Mouse (Mus musculus): Measurements from ENCODE around the gene Kat8.

Gene Kat8

DNA sequence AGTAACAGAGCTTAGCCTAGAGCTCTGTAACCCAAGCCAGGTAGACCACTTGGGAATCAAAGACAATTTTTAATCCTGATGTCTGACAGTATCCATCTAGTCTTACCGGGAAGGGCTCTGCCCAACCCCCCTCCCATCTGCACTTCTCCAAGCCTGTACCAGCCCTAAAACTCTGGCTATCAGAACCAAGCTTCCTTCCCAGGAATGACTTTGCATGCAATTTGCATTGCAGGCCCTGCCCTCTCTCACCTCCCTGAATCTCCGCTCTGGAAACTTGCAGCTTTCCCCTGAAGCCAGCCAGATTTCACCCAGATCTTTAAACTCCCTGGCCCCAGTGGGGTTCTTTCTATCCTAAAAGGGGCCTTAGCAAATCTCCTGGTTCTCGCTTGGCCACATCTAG is 24.5 kb upstream of the Kat8 start:
- no peak for TF ChIP-seq GATA4 (IDR thresholded peaks at IDR 0.05; ENCODE audit: insufficient replicate concordance, low read length)

DNA sequence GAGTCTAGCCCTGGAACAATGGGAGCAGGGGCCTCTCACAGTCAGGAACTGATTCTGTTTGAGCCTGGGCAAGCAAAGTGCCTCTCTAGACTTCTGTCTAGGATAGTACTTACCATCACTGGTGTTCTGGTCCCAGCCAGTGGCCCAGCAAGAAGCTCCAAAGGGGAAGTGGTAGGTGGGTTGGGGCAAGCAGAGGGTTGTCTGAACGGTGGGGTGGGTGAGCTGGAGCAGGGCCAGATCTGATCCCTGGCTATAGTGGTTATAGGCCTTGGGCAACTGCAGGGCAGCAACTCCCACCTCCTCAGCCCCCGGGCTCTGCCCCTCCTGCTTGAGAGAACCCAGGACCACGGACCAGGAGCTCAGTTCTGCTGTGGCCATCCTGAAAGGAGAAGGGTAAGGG is 23.5 kb upstream of the Kat8 start:
- no peak for TF ChIP-seq GATA4 (IDR thresholded peaks at IDR 0.05; ENCODE audit: insufficient replicate concordance, low read length)

DNA sequence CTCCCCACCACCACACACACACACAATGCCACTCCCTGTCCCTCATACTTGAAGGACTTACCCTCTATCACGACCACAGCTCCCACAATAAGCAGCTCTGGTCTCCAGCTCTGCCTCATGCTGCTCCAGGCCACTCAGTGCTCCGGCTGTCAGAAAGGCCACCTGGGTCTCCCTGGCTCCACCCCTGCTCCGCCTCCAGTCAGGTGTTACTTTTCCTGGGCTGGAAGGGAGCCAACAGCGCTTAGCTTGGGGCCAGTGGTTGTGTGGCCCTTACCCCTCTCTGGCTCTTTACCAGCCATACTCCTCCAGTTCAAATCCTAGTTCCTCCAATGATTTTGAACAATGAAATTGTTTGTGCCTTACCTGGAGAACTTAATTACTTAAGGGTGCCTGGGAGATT is 21.5 kb upstream of the Kat8 start, which contains the start of gene Prss53:
TSS of gene Prss53 (minus strand) at position 173 of the 400 bp plus-strand sequence.
- TF ChIP-seq GATA4 (IDR thresholded peaks at IDR 0.05; ENCODE audit: insufficient replicate concordance, low read length), result no peak

DNA sequence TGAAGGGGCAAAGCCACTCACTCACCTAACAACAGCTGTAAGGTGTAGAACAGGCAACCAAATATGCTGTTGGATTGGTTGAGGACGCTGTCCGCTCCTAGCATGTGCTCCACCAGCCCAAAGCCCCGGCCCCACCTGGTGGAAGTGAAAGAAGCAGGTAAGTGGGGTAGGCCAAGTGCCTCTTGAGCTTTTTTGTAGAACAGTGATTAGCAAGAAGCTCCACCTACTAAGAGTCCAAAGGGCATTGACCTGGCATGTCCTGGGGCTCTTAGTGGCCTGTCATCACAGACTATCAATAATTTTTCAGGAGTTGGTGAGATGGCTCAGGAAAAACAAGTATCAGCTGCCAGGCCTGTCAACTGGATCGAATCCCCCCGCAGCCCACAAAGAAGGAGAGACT is 17.8 kb upstream of the Kat8 start:
- no peak for TF ChIP-seq GATA4 (IDR thresholded peaks at IDR 0.05; ENCODE audit: insufficient replicate concordance, low read length)

DNA sequence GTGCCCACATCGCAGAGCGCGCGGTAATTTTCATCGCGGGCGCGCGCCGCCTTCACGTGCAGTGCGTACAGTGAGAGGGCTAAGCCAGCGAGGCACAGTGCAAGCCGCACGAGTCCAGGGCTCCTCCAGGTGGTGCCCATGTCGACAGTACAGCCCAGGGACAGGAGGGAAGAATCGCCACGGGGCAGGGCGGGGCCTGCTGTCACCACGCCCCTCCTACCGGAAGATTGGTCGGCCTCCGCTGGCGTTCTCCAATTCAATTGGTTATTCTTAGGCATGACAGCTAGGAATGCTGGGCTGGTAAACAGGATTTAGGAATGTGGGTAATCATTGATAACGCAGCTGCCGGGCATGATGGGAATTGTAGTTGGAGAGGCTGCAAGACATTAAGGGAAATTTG is 16.9 kb upstream of the Kat8 start, which contains the start of the genes Gm21974 and Vkorc1:
TSS of gene Gm21974 (minus strand) at position 13 of the 400 bp plus-strand sequence.
TSS of gene Vkorc1 (minus strand) at position 176 of the 400 bp plus-strand sequence.
- TF ChIP-seq GATA4 (IDR thresholded peaks at IDR 0.05; ENCODE audit: insufficient replicate concordance, low read length), result peak; percentile 83; the same call in 1 of the 2 replicates

DNA sequence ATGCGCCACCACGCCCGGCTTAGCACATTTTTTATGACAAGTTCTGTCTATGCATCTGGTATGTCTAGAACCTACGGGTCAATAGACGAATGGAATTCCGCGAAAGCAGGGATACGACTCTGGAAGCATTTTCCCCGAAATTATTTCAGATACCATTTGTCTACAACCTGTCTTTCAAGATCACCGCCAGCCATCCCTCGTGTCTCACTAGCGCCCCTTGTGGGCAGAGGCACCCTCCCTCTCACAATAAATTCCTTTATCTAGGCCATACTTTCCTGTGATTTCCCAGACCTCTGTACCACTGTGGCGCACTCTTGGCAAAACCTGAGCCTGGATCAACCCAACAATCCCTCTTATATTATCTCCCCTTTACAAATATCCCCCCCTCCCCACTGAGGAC is 15.9 kb upstream of the Kat8 start:
- TF ChIP-seq GATA4 (IDR thresholded peaks at IDR 0.05; ENCODE audit: insufficient replicate concordance, low read length), result no peak

DNA sequence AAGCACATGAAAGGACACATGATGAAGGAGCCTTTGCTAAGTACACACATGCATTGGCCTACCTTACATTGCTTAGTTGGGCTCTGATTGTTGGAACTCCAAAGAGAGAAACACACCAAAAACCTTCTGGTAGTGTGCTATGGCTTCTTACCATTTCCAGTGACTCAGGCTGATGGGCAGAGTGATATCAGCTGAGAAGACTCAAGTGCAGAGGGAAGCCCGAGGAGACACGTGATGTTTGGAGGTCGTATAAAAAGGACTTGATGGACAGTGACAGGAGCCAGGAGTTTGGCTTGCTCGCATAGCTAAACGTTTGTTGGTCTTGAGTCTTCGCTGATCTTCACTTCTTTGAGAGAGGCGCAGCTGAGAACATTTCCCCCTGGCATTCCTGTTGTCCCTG is 14.8 kb upstream of the Kat8 start:
- TF ChIP-seq GATA4 (IDR thresholded peaks at IDR 0.05; ENCODE audit: insufficient replicate concordance, low read length), result no peak

DNA sequence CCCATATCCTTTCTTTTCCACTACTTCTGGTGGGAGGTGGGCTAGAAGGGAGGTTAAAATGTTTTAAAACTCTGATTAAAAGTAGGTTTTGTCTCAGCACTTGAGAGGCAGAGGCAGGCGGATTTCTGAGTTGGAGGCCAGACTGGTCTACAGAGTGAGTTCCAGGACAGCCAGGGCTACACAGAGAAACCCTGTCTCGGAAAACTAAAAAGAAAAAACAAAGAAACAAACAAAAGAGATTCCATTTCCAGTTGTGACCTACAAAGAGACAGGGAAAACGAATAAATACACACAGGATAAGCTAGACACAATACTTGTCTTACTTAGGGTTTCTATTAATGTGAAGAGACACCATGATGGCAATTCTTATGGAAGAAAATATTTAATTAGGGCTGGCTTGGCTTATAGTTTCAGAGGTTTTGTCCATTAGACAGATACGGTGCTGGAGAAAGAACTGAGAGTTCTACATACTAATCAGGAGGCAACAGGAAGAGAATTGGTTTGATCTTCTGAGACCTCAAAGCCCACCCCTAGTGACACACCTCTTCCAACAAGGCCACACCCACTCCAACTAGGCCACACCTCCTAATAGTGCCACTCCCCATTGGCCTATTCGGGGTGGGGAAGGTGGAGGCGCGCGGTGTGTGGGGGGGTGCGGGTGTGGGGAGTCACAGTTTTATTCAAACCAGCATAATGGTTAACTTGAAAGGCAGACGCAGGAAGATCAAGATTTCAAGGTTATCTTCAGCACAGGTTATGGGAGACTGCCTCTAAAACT is 13.9 kb upstream of the Kat8 start:
- no peak for TF ChIP-seq GATA4 (IDR thresholded peaks at IDR 0.05; ENCODE audit: insufficient replicate concordance, low read length)

DNA sequence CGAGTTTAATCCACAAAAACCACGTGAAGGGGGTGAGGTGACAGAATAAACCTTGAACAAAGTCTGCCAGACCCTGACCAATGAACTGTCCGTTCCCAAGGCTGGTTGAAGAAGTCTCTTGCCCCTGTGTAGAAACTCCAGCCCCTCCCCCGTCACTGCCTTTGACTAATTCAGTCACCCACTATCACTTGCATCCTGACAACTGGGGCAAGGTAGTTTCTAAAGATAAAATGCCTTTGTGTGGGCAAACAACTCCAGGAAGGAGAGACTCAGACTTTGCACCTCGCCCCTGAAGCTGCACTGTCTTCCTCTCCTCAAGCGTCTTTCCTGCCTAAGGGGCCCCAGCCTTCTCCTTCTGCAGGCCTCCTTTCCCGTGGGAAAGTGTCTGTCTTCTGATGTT is 12.3 kb upstream of the Kat8 start:
- no peak for TF ChIP-seq GATA4 (IDR thresholded peaks at IDR 0.05; ENCODE audit: insufficient replicate concordance, low read length)

DNA sequence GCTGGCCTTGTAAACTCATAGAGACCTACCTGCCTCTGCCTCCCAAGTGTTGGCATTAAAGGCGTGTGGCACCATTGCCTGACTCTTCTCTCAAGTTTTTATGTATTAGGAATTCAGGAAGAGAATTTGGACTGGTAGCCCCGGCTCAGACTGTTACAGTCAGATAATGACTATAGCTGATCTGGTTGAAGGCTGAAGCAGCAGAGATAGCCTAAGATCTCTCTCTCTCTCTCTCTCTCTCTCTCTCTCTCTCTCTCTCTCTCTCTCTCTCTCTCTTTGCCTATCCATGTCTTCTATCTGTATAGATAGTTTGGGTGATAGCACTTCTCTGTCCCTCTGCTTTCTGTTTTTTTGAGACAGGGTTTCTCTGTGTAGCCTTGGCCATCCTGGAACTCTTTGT is 10.5 kb upstream of the Kat8 start:
- no peak for TF ChIP-seq GATA4 (IDR thresholded peaks at IDR 0.05; ENCODE audit: insufficient replicate concordance, low read length)

DNA sequence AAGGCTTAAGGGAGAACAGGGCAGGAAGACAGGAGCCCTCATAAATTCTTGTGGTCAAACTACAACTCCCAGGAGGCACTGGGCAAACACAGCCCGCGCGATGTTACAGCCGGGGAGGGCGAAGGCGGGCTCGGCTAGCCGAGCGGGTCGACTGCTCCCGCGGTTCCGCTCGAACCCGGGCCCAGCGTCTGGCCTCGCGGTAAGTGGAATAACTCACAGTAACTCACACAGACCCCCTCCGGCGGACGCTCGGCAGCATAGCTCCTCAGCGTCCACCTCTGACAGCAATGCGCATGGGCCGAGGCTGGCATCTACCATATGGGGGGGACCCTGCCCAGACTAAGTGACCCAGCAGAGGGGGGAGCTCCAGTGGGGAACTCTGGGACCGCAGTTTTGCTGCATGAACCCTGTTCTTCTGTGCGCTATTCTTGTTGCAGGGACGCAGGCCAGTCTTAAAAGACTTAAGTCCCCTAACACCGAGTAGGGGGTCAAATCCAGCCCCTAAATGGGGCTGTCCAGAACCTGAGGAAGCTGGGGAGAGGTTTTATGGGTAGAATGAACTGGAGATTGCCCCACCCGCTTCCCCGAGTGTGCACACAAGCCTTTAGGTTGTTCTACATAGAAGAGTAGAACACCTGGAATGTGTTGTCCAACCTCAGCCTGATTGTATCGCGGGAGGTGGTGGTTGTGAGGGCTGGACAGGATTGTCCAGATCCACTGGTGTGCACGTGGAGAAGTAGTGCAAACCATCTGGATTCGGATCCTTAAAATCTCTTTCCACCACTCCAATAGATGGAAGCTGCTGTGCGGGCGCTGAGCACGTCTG is 8.1 kb upstream of the Kat8 start, which contains the start of gene Bckdk:
TSS of gene Bckdk (plus strand) at position 112 of the 826 bp plus-strand sequence.
- TF ChIP-seq GATA4 (IDR thresholded peaks at IDR 0.05; ENCODE audit: insufficient replicate concordance, low read length), result no peak

DNA sequence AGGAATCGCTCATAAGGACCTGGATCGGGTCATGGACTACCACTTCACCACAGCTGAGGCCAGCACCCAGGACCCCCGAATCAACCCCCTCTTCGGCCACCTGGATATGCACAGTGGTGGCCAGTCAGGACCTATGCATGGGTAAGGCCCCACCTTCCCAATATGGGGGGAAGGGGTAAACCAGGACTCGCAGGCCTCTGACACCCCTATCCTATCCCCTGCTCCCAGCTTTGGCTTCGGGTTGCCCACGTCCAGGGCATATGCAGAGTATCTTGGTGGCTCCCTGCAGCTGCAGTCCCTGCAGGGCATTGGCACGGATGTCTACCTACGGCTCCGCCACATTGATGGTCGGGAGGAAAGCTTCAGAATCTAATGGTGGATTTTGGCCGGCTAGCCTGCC is 4.4 kb upstream of the Kat8 start:
- no peak for TF ChIP-seq GATA4 (IDR thresholded peaks at IDR 0.05; ENCODE audit: insufficient replicate concordance, low read length)

DNA sequence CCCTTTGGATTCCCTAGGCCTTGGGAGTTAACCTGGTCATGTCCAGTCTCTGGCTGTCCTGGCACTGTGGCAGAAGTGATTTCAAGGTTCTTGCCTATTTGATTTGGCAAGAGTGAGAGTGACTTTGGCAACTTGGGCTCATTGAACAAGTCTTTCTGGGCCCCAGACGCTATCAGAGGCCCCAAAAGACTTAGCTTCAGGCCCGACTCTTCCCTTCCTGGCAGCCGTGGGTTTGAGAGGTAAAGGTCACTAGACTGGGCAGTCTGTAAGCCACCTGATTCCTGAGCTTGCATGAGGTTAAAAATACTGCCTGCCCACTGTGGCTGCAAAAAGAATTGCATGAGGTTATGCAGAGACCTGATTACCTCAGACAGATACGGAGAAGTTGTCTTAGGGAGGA is 3.7 kb upstream of the Kat8 start:
- TF ChIP-seq GATA4 (IDR thresholded peaks at IDR 0.05; ENCODE audit: insufficient replicate concordance, low read length), result no peak

DNA sequence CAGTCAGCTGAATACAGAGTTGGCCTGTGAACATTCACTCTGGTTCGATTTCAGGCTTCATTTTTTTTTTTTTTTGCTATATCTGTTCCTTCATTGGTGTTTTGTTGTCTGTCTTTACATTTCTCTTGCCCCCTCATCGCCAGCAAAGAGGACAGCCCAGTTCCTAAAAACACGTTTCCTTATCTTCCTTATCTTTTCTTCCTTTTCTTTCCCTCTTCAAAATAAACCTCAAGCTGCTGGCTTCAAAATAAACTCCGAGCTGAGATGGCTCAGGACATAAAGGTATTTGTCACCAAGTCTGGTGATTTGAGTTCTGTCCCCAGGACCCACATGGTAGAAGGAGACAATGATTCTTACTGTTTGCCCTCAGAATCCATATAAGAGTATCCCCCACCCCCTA is 622 bp downstream of the Kat8 start:
- no peak for TF ChIP-seq GATA4 (IDR thresholded peaks at IDR 0.05; ENCODE audit: insufficient replicate concordance, low read length)

DNA sequence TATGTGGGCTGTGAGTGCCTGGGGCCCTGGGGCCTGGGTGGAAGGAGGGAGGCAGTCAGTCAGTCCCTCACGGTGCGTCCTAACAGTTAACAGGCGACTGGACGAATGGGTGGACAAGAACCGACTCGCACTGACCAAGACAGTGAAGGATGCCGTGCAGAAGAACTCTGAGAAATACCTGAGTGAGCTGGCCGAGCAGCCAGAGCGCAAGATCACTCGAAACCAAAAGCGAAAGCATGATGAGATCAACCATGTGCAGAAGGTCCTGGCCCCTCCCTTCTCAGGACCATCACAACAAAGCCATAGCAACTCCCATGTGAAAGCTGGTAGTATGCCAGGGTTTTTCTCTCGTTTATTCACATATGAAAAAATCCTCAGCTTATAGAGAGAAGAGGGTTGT is 3.0 kb downstream of the Kat8 start:
- no peak for TF ChIP-seq GATA4 (IDR thresholded peaks at IDR 0.05; ENCODE audit: insufficient replicate concordance, low read length)

DNA sequence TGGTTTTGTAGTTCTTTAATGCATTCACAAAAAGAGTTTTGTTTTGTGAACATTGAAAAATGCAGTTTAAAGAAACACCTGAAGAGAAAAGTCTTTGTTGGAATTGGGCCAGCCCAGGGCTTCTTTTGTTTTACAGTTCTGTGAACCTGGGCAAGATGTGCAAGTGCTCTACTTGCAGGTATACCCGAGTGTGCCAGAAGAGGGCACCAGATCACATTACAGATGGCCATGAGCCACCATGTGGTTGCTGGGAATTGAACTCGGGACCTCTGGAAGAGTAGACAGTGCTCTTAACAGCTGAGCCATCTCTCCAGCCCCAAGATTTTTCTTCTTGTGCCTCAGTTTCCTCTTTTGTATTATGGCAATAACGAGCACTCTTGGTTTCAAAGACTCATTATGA is 5.9 kb downstream of the Kat8 start:
- no peak for TF ChIP-seq GATA4 (IDR thresholded peaks at IDR 0.05; ENCODE audit: insufficient replicate concordance, low read length)
